Mouse (Mus musculus): ENCODE measurements around the gene Scrg1.

GRCm38 (mm10) chr8:57498494-57498846, 42.7 kb downstream of the Scrg1 start:
- no peak for TF ChIP-seq CTCF (IDR thresholded peaks at IDR 0.05; ENCODE audit: borderline replicate concordance, insufficient read depth, low read depth, low read length)
- TF ChIP-seq POLR2A (IDR thresholded peaks at IDR 0.05; ENCODE audit: borderline replicate concordance, insufficient read depth, low read length): no peak
